Mouse (Mus musculus) liver, postnatal 0 days (tissue): ENCODE results near the gene Shc3. TPM values are rescaled to one million over a fixed set of nuclear protein-coding genes. Genes with fewer than 3 reads are reported as not detected.

Experiments
- ATAC-seq: fragments of 200-750 bp; cut with Nextera tagmentation; 2 replicates; pipeline ENCODE4 v1.8.0; 2017; ENCODE audit warnings: mild to moderate bottlenecking, moderate library complexity
- DNase-seq: peaks from one replicate; pipeline ENCODE4 v3.0.0-alpha.2; 2016
- H3K27ac ChIP-seq: fragments of 300-500 bp; sonication (generic); 2 replicates; pipeline ENCODE4 v1.5.1; 2014; ENCODE audit warnings: antibody characterized with exemption, moderate library complexity, mild to moderate bottlenecking, low read depth
- H3K27me3 ChIP-seq: fragments of 300-500 bp; sonication (generic); 2 replicates; pipeline ENCODE4 v1.6.1; 2014; ENCODE audit warnings: low read length, control low read depth, mixed read lengths; ENCODE audit not compliant: insufficient read depth
- H3K36me3 ChIP-seq: fragments of 300-500 bp; sonication (generic); replicated peaks from 2 replicates; pipeline ENCODE4 v1.6.1; 2014; ENCODE audit warnings: mild to moderate bottlenecking, control low read depth, low read length, moderate library complexity, mixed read lengths; ENCODE audit not compliant: insufficient read depth
- H3K4me1 ChIP-seq: fragments of 300-500 bp; sonication (generic); 2 replicates; pipeline ENCODE4 v1.6.1; 2014; ENCODE audit warnings: antibody characterized with exemption, mild to moderate bottlenecking, control low read depth; ENCODE audit not compliant: insufficient read depth
- H3K4me2 ChIP-seq: fragments of 300-500 bp; sonication (generic); 2 replicates; pipeline ENCODE4 v1.6.1; 2014; ENCODE audit warnings: low read depth, mild to moderate bottlenecking, low read length, moderate library complexity, mixed read lengths
- H3K4me3 ChIP-seq: fragments of 300-500 bp; sonication (generic); 2 replicates; pipeline ENCODE4 v1.5.1; 2014; ENCODE audit warnings: low read depth, low read length
- H3K9ac ChIP-seq: fragments of 300-500 bp; sonication (generic); replicated peaks from 2 replicates; pipeline ENCODE4 v1.6.1; 2014; ENCODE audit warnings: mild to moderate bottlenecking, moderate library complexity
- H3K9me3 ChIP-seq: fragments of 300-500 bp; sonication (generic); 2 replicates; pipeline ENCODE4 v1.6.1; 2016; ENCODE audit warnings: mild to moderate bottlenecking, control low read depth, low read length, mixed read lengths
- CTCF ChIP-seq: sonication (generic); IDR thresholded peaks from 2 replicates; pipeline ENCODE4 v1.5.1; 2016; ENCODE audit warnings: antibody characterized with exemption, low read depth
- EP300 ChIP-seq: IDR thresholded peaks from 2 replicates; pipeline ENCODE4 v1.6.1; 2016; ENCODE audit warnings: antibody characterized with exemption, low read depth, mild to moderate bottlenecking
- WGBS: fragments of 180-500 bp; shearing (Covaris S2); extraction: QIAGEN DNeasy Blood & Tissue Kit; methylation state at CpG from one replicate; pipeline ENCODE4 v1.1.7; 2014; ENCODE audit not compliant: insufficient replicate concordance; 5-methylcytosine and 5-hydroxymethylcytosine counted together
- polyA plus RNA-seq: library from polyadenylated mRNA; unstranded; fragments of >200 nt; fragmentation: Nextera tagmentation; extraction: Ambion mirVana; gene quantifications from 2 replicates; pipeline ENCODE4 v1.2.1, GENCODE M21; 2015

Gene Shc3
- polyA plus RNA-seq, 1 experiment from 2014 or later = 0.07 TPM

DNA sequence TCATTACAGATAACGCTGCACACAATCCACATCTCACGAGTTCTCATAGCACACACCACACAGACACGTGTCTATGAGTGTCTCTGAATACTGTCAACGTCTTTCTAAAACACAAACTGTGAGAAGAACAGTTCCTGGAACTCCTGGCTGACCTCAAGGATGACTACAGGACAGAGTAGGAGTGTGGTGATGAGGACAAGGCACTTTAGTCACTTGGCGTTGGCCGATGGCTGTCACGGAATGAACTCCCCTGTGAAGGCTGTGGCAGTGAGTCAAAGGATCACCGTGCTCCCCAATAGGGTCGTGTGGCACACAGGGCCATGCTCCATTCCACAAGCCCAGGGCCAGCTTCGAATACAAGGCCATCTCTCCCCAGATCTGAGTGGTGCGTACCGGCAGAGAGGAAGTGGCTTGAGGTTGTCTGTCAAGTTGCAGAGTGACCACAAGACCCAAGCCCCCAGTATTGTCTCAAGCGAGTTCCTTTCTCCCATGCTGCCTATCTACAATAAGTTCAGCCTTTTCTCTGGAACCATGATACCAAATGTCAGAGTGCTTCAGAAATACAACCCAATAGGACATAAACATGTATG is 163.4 kb downstream of the Shc3 start:
- H3K36me3 ChIP-seq = no peaks in the 10 kb centered on the region
- TF ChIP-seq EP300 = no peak
- TF ChIP-seq CTCF = no peak
- peaks cover 2% of the 10 kb centered on the region for H3K4me1 ChIP-seq
- no peak overlapping the region for H3K4me2 ChIP-seq
- DNase-seq (no peak), ATAC-seq (no peak)
- WGBS = 55% methylated on average over 13 of the region's 13 CpGs
- H3K9me3 ChIP-seq = no peaks in the 10 kb centered on the region
- no peak overlapping the region for H3K9ac ChIP-seq
- no peak overlapping the region for H3K27ac ChIP-seq
- H3K4me3 ChIP-seq = no peak overlapping the region
- H3K27me3 ChIP-seq = peaks cover 22% of the 10 kb centered on the region

GRCm38 (mm10) chr13:51404566-51404965 is 164.7 kb downstream of the Shc3 start:
- 68% methylated on average over 4 of the region's 4 CpGs for WGBS
- TF ChIP-seq CTCF = no peak
- no peak for TF ChIP-seq EP300
- Histone ChIP-seq H3K4me1 (peaks cover 7% of the 10 kb centered on the region), H3K9me3 (no peaks in the 10 kb centered on the region), H3K27ac (no peak overlapping the region), H3K9ac (no peak overlapping the region), H3K4me3 (no peak overlapping the region), H3K27me3 (peaks cover 19% of the 10 kb centered on the region), H3K36me3 (no peaks in the 10 kb centered on the region), H3K4me2 (no peak overlapping the region)
- ATAC-seq (no peak), DNase-seq (no peak)

- DNase-seq (peak; percentile 53), ATAC-seq (peak; percentile 66)
- no peaks in the 10 kb centered on the region for H3K36me3 ChIP-seq
- peak overlapping the region; percentile 34; the same call in 1 of the 2 replicates for H3K9ac ChIP-seq
- 5% methylated on average over 20 of the region's 20 CpGs for WGBS
- peak overlapping the region; percentile 39 for H3K4me3 ChIP-seq
- H3K27me3 ChIP-seq = no peaks in the 10 kb centered on the region
- peak overlapping the region; percentile 79 for H3K4me2 ChIP-seq
- peak overlapping the region; percentile 60 for H3K27ac ChIP-seq
- peaks cover 7% of the 10 kb centered on the region for H3K4me1 ChIP-seq
- TF ChIP-seq CTCF (no peak), EP300 (no peak)
- H3K9me3 ChIP-seq = no peaks in the 10 kb centered on the region
Measured at GRCm38 (mm10) chr13:51400736-51401501, 168.3 kb downstream of the Shc3 start.

GRCm38 (mm10) chr13:51400186-51400719 is 169.0 kb downstream of the Shc3 start:
- peak overlapping the region; percentile 34; the same call in 1 of the 2 replicates for H3K9ac ChIP-seq
- H3K4me2 ChIP-seq = peak overlapping the region; percentile 79
- TF ChIP-seq EP300 (no peak), CTCF (no peak)
- H3K27me3 ChIP-seq = no peaks in the 10 kb centered on the region
- H3K4me3 ChIP-seq = peak overlapping the region; percentile 39
- DNase-seq = peak; percentile 31
- H3K4me1 ChIP-seq = peaks cover 7% of the 10 kb centered on the region
- H3K27ac ChIP-seq = peak overlapping the region; percentile 60
- H3K36me3 ChIP-seq = no peaks in the 10 kb centered on the region
- peak; percentile 77 for ATAC-seq
- WGBS = 11% methylated on average over 14 of the region's 14 CpGs
- H3K9me3 ChIP-seq = no peaks in the 10 kb centered on the region

GRCm38 (mm10) chr13:51399562-51399961 is 169.7 kb downstream of the Shc3 start:
- H3K27ac ChIP-seq = no peak overlapping the region
- H3K9ac ChIP-seq = no peak overlapping the region
- no peaks in the 10 kb centered on the region for H3K36me3 ChIP-seq
- no peak overlapping the region for H3K4me3 ChIP-seq
- peaks cover 7% of the 10 kb centered on the region for H3K4me1 ChIP-seq
- 84% methylated on average over 3 of the region's 3 CpGs for WGBS
- no peaks in the 10 kb centered on the region for H3K27me3 ChIP-seq
- DNase-seq = no peak
- TF ChIP-seq CTCF = no peak
- TF ChIP-seq EP300 = no peak
- H3K9me3 ChIP-seq = no peaks in the 10 kb centered on the region
- no peak for ATAC-seq
- no peak overlapping the region for H3K4me2 ChIP-seq

DNA sequence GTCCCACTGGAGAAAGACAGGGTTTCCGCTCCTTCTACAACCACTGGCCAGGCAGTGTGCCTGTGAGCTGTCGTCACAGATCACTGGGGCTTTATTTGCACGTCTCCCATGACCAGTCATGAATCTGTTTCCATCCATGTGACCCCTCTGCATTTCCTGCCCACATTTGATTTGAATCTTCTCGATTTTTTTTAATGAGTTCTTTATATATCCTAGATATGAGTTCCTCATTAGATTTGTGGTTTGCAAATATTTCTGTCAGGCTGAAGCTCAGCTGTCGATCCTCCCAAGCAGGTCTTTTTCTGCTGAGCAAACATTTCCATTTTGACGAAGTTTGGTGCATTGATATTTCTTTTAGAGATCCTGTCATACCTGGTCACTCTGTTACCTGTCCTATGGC is 171.4 kb downstream of the Shc3 start:
- H3K9ac ChIP-seq = no peak overlapping the region
- no peaks in the 10 kb centered on the region for H3K27me3 ChIP-seq
- no peaks in the 10 kb centered on the region for H3K9me3 ChIP-seq
- H3K4me2 ChIP-seq = no peak overlapping the region
- no peak overlapping the region for H3K4me3 ChIP-seq
- WGBS = 58% methylated on average over 6 of the region's 6 CpGs
- TF ChIP-seq CTCF (no peak), EP300 (no peak)
- no peaks in the 10 kb centered on the region for H3K36me3 ChIP-seq
- ATAC-seq = no peak
- DNase-seq = no peak
- peaks cover 7% of the 10 kb centered on the region for H3K4me1 ChIP-seq
- H3K27ac ChIP-seq = no peak overlapping the region
